In genomic region chr5:148272771-148273170, GRCm38 (mm10) we compare ENCODE assay signal across 27 mouse cellular contexts.
A peak's percentile ranks its signal among the peaks of the same experiment; 100 is the strongest.
DNase-seq lines count a peak whose midpoint lies in the region; ATAC-seq and TF ChIP-seq lines count a peak whose summit lies in the region.
"Had no signal": no experiment of that assay in that cellular context is flagged by ENCODE, and none has a peak within 500 bp of the region (broad histone marks: within the 10 kb centered on the region; RNA-seq: fewer than 3 reads in every experiment).

No protein-coding gene starts in this region.

- WGBS in heart, embryonic 13.5 days: 31% methylated on average over 6 of the region's 6 CpGs
- WGBS in midbrain, embryonic 11.5 days: 80% methylated on average over 6 of the region's 6 CpGs

- peaks cover 30% of the 10 kb centered on the region for H3K36me3 ChIP-seq in heart, embryonic 13.5 days
- no peaks in the 10 kb centered on the region for H3K36me3 ChIP-seq in midbrain, embryonic 11.5 days (ENCODE audit: control insufficient read depth, insufficient read depth, low read length)
- H3K36me3 ChIP-seq: forebrain, embryonic 10.5 days; G1E; hindbrain, embryonic 10.5 days; liver, embryonic 12.5 days; neural tube, embryonic 15.5 days had no signal

- peak; percentile 95 for DNase-seq in heart, adult 11 months
- no peak for DNase-seq in heart, postnatal 25 days (ENCODE audit: low spot score)
- DNase-seq in heart, postnatal 10 days: peak; percentile 48 to 59
- no peak for DNase-seq in midbrain, embryonic 11.5 days (ENCODE audit: low spot score, missing footprints)
- DNase-seq: adrenal gland, adult 8-10 months; cerebellum, adult 9-10 months; cerebellum, postnatal 36 days; forebrain, postnatal 0 days; kidney, adult 18-20 months; kidney, postnatal 36 days; left cerebral cortex, postnatal 4 days; liver, postnatal 0 days; midbrain, embryonic 14.5 days; right cerebral cortex, postnatal 25 days; thymus, postnatal 25 days had no signal

- no peak overlapping the region for H3K4me3 ChIP-seq in embryonic fibroblast, embryonic 13.5 days (ENCODE audit: insufficient read depth, low read length)
- no peak overlapping the region; the same call in 1 of the 2 replicates for H3K4me3 ChIP-seq in heart, embryonic 13.5 days
- no peak overlapping the region for H3K4me3 ChIP-seq in midbrain, embryonic 11.5 days (ENCODE audit: low read depth, low read length)
- H3K4me3 ChIP-seq: forebrain, embryonic 10.5 days; hindbrain, embryonic 10.5 days; layer of hippocampus, adult 2 months; liver, embryonic 12.5 days; neural tube, embryonic 15.5 days had no signal

- TF ChIP-seq POLR2A in embryonic fibroblast, embryonic 13.5 days (IDR thresholded peaks at IDR 0.05; ENCODE audit: low read depth, low read length): no peak

- intact Hi-C loops in heart, postnatal 25 days (cut with DNase I): no loop called here
- intact Hi-C loops in heart, postnatal 10 days (cut with DNase I): no loop called here

- peaks cover 2% of the 10 kb centered on the region; the same call in 1 of the 2 replicates for H3K9me3 ChIP-seq in heart, embryonic 13.5 days
- H3K9me3 ChIP-seq in midbrain, embryonic 11.5 days (ENCODE audit: control insufficient read depth, low read length): no peaks in the 10 kb centered on the region
- H3K9me3 ChIP-seq: forebrain, embryonic 10.5 days; hindbrain, embryonic 10.5 days; liver, embryonic 12.5 days; neural tube, embryonic 15.5 days had no signal

- peak overlapping the region; percentile 87 for H3K27ac ChIP-seq in embryonic fibroblast, embryonic 13.5 days (ENCODE audit: insufficient read depth, low read length)
- peak overlapping the region; percentile 98 for H3K27ac ChIP-seq in heart, embryonic 13.5 days (replicated peaks)
- H3K27ac ChIP-seq in midbrain, embryonic 11.5 days (ENCODE audit: low read depth, low read length): no peak overlapping the region
- H3K27ac ChIP-seq: forebrain, embryonic 10.5 days; hindbrain, embryonic 10.5 days; layer of hippocampus, adult 2 months; liver, embryonic 12.5 days; macrophage; neural tube, embryonic 15.5 days had no signal

- peaks cover 12% of the 10 kb centered on the region for H3K4me1 ChIP-seq in embryonic fibroblast, embryonic 13.5 days (ENCODE audit: control insufficient read depth, insufficient read depth, low read length)
- H3K4me1 ChIP-seq in heart, embryonic 13.5 days: peaks cover 49% of the 10 kb centered on the region
- no peaks in the 10 kb centered on the region for H3K4me1 ChIP-seq in midbrain, embryonic 11.5 days (ENCODE audit: control insufficient read depth, insufficient read depth, low read length)
- H3K4me1 ChIP-seq: forebrain, embryonic 10.5 days; hindbrain, embryonic 10.5 days; liver, embryonic 12.5 days; neural tube, embryonic 15.5 days had no signal

- peak overlapping the region; percentile 55 for H3K4me2 ChIP-seq in heart, embryonic 13.5 days
- H3K4me2 ChIP-seq in midbrain, embryonic 11.5 days: no peak overlapping the region
- H3K4me2 ChIP-seq: liver, embryonic 12.5 days; neural tube, embryonic 15.5 days had no signal

- H3K27me3 ChIP-seq in heart, embryonic 13.5 days (replicated peaks): no peaks in the 10 kb centered on the region
- H3K27me3 ChIP-seq in midbrain, embryonic 11.5 days (ENCODE audit: control insufficient read depth, insufficient read depth, low read length): no peaks in the 10 kb centered on the region
- H3K27me3 ChIP-seq: liver, embryonic 12.5 days; neural tube, embryonic 15.5 days had no signal

- H3K9ac ChIP-seq in heart, embryonic 13.5 days: peak overlapping the region; percentile 55; the same call in 1 of the 2 replicates
- no peak overlapping the region for H3K9ac ChIP-seq in midbrain, embryonic 11.5 days (ENCODE audit: low read length)
- H3K9ac ChIP-seq: forebrain, postnatal 0 days; liver, embryonic 12.5 days; liver, postnatal 0 days; neural tube, embryonic 15.5 days had no signal

- no peak for ATAC-seq in heart, embryonic 13.5 days (ENCODE audit: extremely low read depth, insufficient number of reproducible peaks, low FRiP score, low TSS enrichment)
- no peak for ATAC-seq in cerebellum, adult (ENCODE audit: insufficient number of reproducible peaks, low FRiP score, low TSS enrichment)
- ATAC-seq in CD4-positive, CD25-positive, alpha-beta regulatory T cell, adult 4 months: no peak
- no peak for ATAC-seq in midbrain, embryonic 11.5 days (ENCODE audit: low FRiP score)
- ATAC-seq: forebrain, postnatal 0 days; hindbrain, embryonic 16.5 days; liver, embryonic 12.5 days; liver, postnatal 0 days had no signal

- no peak for TF ChIP-seq CTCF in embryonic fibroblast, embryonic 13.5 days (IDR thresholded peaks at IDR 0.05; ENCODE audit: borderline replicate concordance, insufficient read depth, low read length)

Comparison
In these comparisons a context has a peak if more than half of its experiments do, and no peak if none do; other contexts are left out.
1. DNase-seq: peak in heart, adult 11 months (single experiment) and heart, postnatal 10 days (2 of 2); none in heart, postnatal 25 days (single experiment) and midbrain, embryonic 11.5 days (single experiment).